Mouse (Mus musculus) stomach, embryonic 14.5 days (tissue): ENCODE results near the gene Tgfb1. TPM values are rescaled to one million over a fixed set of nuclear protein-coding genes. Genes with fewer than 3 reads are reported as not detected.

Source experiments
- ATAC-seq: fragments of 200-750 bp; cut with Nextera tagmentation; 2 replicates; pipeline ENCODE4 v1.8.0; 2017; ENCODE audit warnings: low read depth, moderate TSS enrichment; ENCODE audit not compliant: insufficient number of reproducible peaks, insufficient read depth, low FRiP score
- H3K27ac ChIP-seq: fragments of 300-500 bp; sonication (generic); 2 replicates; pipeline ENCODE4 v1.5.1; 2014; ENCODE audit warnings: mild to moderate bottlenecking, low read length, moderate library complexity, mixed read lengths
- H3K27me3 ChIP-seq: fragments of 300-500 bp; sonication (generic); 2 replicates; pipeline ENCODE4 v1.6.1; 2014; ENCODE audit warnings: low read length, control low read depth, mixed read lengths; ENCODE audit not compliant: control insufficient read depth, insufficient read depth
- H3K36me3 ChIP-seq: fragments of 300-500 bp; sonication (generic); 2 replicates; pipeline ENCODE4 v1.6.1; 2014; ENCODE audit warnings: mild to moderate bottlenecking, control low read depth, low read length, moderate library complexity, mixed read lengths; ENCODE audit not compliant: control insufficient read depth, insufficient read depth
- H3K4me1 ChIP-seq: fragments of 300-500 bp; sonication (generic); 2 replicates; pipeline ENCODE4 v1.6.1; 2014; ENCODE audit warnings: low read length, control low read depth, mixed read lengths; ENCODE audit not compliant: control insufficient read depth, insufficient read depth
- H3K4me2 ChIP-seq: fragments of 300-500 bp; sonication (generic); replicated peaks from 2 replicates; pipeline ENCODE4 v1.6.1; 2014; ENCODE audit warnings: low read depth, low read length, control low read depth
- H3K4me3 ChIP-seq: fragments of 300-500 bp; sonication (generic); 2 replicates; pipeline ENCODE4 v1.5.1; 2014; ENCODE audit warnings: low read depth, low read length, control low read depth
- H3K9ac ChIP-seq: fragments of 300-500 bp; sonication (generic); replicated peaks from 2 replicates; pipeline ENCODE4 v1.6.1; 2014; ENCODE audit warnings: low read depth, mild to moderate bottlenecking, control low read depth, low read length, moderate library complexity, mixed read lengths
- H3K9me3 ChIP-seq: fragments of 300-500 bp; sonication (generic); 2 replicates; pipeline ENCODE4 v1.6.1; 2016; ENCODE audit warnings: low read depth, low read length, control low read depth; ENCODE audit not compliant: control insufficient read depth
- WGBS: fragments of 180-500 bp; shearing (Covaris S2); extraction: QIAGEN DNeasy Blood & Tissue Kit; methylation state at CpG from one replicate; pipeline ENCODE4 v1.1.7; 2014; 5-methylcytosine and 5-hydroxymethylcytosine counted together
- polyA plus RNA-seq: library from polyadenylated mRNA; unstranded; fragments of >200 nt; fragmentation: Nextera tagmentation; extraction: Ambion mirVana; gene quantifications from 2 replicates; pipeline ENCODE4 v1.2.1, GENCODE M21; 2014

Gene Tgfb1
- polyA plus RNA-seq, 1 experiment from 2014 or later = 3.6 TPM

DNA sequence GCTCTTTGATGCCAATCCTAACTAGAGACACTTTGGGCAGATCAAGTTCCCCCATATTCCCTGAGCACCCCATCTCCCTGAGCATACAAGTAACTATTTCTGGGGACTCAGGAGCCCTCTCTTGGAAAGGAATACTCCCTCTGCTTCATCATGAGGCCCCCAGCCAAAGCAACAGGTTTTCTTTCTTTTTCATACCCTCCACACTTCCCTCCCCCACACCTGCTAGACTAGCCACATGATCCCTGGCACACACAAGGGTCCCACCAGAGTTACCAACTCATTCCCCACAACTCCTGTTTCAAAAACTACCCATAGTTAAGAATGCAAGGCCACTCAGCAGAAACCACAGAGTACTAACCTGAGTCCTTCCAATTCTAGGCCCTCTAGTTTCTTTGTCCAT is 66.3 kb downstream of the Tgfb1 start:
- H3K4me1 ChIP-seq = peaks cover 14% of the 10 kb centered on the region
- H3K27ac ChIP-seq = no peak overlapping the region; the same call in 1 of the 2 replicates
- no peak for ATAC-seq
- no peaks in the 10 kb centered on the region for H3K9me3 ChIP-seq
- H3K4me3 ChIP-seq = peak overlapping the region; percentile 99
- H3K36me3 ChIP-seq = peaks cover 38% of the 10 kb centered on the region
- H3K4me2 ChIP-seq = peak overlapping the region; percentile 98
- peak overlapping the region; percentile 99 for H3K9ac ChIP-seq
- no peaks in the 10 kb centered on the region for H3K27me3 ChIP-seq

DNA sequence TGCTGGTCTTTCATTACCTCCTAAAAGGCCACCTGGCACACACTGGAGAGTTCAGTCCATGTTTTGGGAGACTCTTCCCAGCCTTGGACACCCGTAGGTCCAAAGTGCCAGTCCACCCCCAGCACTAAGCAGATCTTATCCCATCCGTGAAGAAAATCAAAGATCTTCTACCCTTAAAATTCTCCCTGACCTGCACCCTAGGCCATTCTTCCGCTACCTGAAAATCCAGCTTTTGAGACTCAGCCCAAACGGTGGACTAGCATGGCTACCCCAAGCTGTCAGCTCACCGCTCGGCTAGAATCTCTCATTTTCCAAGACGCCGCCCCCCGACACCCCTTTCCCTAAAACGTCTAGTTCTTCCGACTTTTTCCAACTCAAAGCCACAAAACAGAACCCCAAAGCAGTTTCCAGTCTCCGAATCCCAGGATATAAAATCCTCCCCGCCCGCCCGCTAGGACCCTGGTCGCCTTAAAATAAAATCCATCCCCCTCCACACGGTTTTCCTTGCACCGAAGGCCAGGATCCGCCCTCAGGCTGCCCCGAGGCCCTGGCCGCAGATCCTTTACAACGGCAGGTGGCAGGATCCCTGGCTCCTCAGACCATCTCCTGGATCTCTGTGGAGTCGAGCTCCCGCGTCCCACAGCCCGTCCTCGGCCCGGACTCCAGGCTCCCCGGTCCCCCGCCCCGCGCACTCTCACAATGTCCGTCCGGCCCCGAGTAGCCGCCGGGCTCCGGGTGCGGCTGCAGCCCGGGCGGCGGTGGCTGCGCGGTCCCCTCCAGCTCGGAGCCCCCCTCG is 67.0 kb downstream of the Tgfb1 start:
- Histone ChIP-seq H3K27ac (peak overlapping the region; percentile 97), H3K9ac (peak overlapping the region; percentile 99), H3K4me1 (peaks cover 14% of the 10 kb centered on the region), H3K9me3 (no peaks in the 10 kb centered on the region), H3K4me2 (peak overlapping the region; percentile 98), H3K4me3 (peak overlapping the region; percentile 99), H3K27me3 (no peaks in the 10 kb centered on the region), H3K36me3 (peaks cover 36% of the 10 kb centered on the region)
- WGBS = under 1% methylated on average over 46 of the region's 46 CpGs
- no peak for ATAC-seq

DNA sequence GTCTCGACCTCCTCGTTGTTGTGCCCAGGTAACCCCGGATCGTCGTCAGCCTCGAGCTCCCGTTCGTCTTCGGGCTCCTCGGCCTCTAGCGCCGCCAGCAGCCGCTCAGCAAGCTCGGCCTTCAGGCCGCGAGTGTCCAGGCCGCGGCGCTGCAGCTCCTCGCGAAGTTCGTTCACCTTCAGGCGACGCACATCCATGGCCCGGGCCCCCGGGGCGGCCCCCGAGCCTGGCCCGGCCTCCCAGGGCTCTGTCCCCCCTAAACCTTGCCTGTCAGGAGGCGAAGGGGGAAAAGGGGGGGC is 67.6 kb downstream of the Tgfb1 start:
- peak overlapping the region; percentile 99 for H3K9ac ChIP-seq
- H3K4me3 ChIP-seq = peak overlapping the region; percentile 99
- peaks cover 14% of the 10 kb centered on the region for H3K4me1 ChIP-seq
- H3K27ac ChIP-seq = peak overlapping the region; percentile 97
- ATAC-seq = no peak
- WGBS = under 1% methylated on average over 29 of the region's 30 CpGs
- H3K36me3 ChIP-seq = peaks cover 30% of the 10 kb centered on the region
- no peaks in the 10 kb centered on the region for H3K9me3 ChIP-seq
- peak overlapping the region; percentile 98; the same call in 1 of the 2 replicates for H3K4me2 ChIP-seq
- no peaks in the 10 kb centered on the region for H3K27me3 ChIP-seq

Other genes with a start within 250 kb of the Tgfb1 start
- 14.8 and 21.2 TPM in 2 replicates for gene Ceacam1, start 209.4 kb upstream of the Tgfb1 start, polyA plus RNA-seq
- not detected in 2 replicates for gene Ceacam2, start 147.1 kb upstream of the Tgfb1 start, polyA plus RNA-seq
- not detected in 2 replicates for gene Erich4, start 71.1 kb upstream of the Tgfb1 start, polyA plus RNA-seq
- gene Dmac2, start 67.6 kb upstream of the Tgfb1 start, polyA plus RNA-seq = 39.0 and 44.9 TPM in 2 replicates
- gene B3gnt8, start 60.3 kb upstream of the Tgfb1 start, polyA plus RNA-seq = 6.2 and 6.5 TPM in 2 replicates
- gene Bckdha, start 28.0 kb upstream of the Tgfb1 start, polyA plus RNA-seq = 48.6 and 52.2 TPM in 2 replicates
- 72.9 and 83.0 TPM in 2 replicates for gene Exosc5, start 27.8 kb upstream of the Tgfb1 start, polyA plus RNA-seq
- 4.2 and 5.9 TPM in 2 replicates for gene Tmem91, start 11.8 kb upstream of the Tgfb1 start, polyA plus RNA-seq
- gene B9d2, start 6.2 kb upstream of the Tgfb1 start, polyA plus RNA-seq = 29.7 and 31.5 TPM in 2 replicates
- 29.4 and 30.8 TPM in 2 replicates for gene Ccdc97, start 32.1 kb downstream of the Tgfb1 start, polyA plus RNA-seq
- gene Hnrnpul1, start 67.8 kb downstream of the Tgfb1 start, polyA plus RNA-seq = 77.2 and 77.8 TPM in 2 replicates
- gene Axl, start 101.7 kb downstream of the Tgfb1 start, polyA plus RNA-seq = 66.4 and 75.3 TPM in 2 replicates
- gene Cyp2s1, start 129.9 kb downstream of the Tgfb1 start, polyA plus RNA-seq = 32.0 and 34.1 TPM in 2 replicates
- gene Cyp2b10, start 210.6 kb downstream of the Tgfb1 start, polyA plus RNA-seq = not detected in 2 replicates